Mouse (Mus musculus): ENCODE measurements around the gene L3mbtl1. TPM values are rescaled to one million over a fixed set of nuclear protein-coding genes. Genes with fewer than 3 reads are reported as not detected.
A peak's percentile ranks its signal among the peaks of the same experiment; 100 is the strongest.

L3mbtl1 gene
- polyA plus RNA-seq, 1 experiment from 2014 or later: 0.30 TPM

GRCm38 (mm10) chr2:162984381-162984780 lies 41.1 kb downstream of the L3mbtl1 start:
- Histone ChIP-seq H3K27ac (no peak overlapping the region), H3K9me3 (no peaks in the 10 kb centered on the region), H3K4me3 (no peak overlapping the region), H3K36me3 (no peaks in the 10 kb centered on the region), H3K4me1 (replicated peaks) (no peaks in the 10 kb centered on the region), H3K27me3 (ENCODE audit: insufficient read depth, poor library complexity, severe bottlenecking) (0 out of 2 replicates have a peak, but pooled peaks cover 6% of the 10 kb centered on the region)
- no peak for DNase-seq (ENCODE audit: low spot score)
- 87% methylated on average over 6 of the region's 6 CpGs for WGBS

GRCm38 (mm10) chr2:162985923-162986322 lies 42.7 kb downstream of the L3mbtl1 start:
- Histone ChIP-seq H3K4me3 (no peak overlapping the region), H3K27ac (no peak overlapping the region), H3K4me1 (replicated peaks) (no peaks in the 10 kb centered on the region), H3K9me3 (no peaks in the 10 kb centered on the region), H3K36me3 (no peaks in the 10 kb centered on the region), H3K27me3 (ENCODE audit: insufficient read depth, poor library complexity, severe bottlenecking) (0 out of 2 replicates have a peak, but pooled peaks cover 6% of the 10 kb centered on the region)
- WGBS: 80% methylated on average over 3 of the region's 3 CpGs
- no peak for DNase-seq (ENCODE audit: low spot score)

- DNase-seq (ENCODE audit: low spot score): no peak
- 85% methylated on average over 3 of the region's 3 CpGs for WGBS
These were observed 43.5 kb downstream of the L3mbtl1 start for GRCm38 (mm10) chr2:162986764-162987163.

GRCm38 (mm10) chr2:162987218-162987617 lies 43.9 kb downstream of the L3mbtl1 start, which contains the start of gene Sgk2:
Gene Sgk2, plus strand, starts transcription at chr2:162987330.
- WGBS: 66% methylated on average over 8 of the region's 8 CpGs
- H3K4me1 ChIP-seq (replicated peaks): 0 out of 2 replicates have a peak, but pooled peaks cover 5% of the 10 kb centered on the region
- H3K27ac ChIP-seq: no peak within 1 kb of the TSS
- no peak for DNase-seq (ENCODE audit: low spot score)
- H3K36me3 ChIP-seq: no peaks in the 10 kb centered on the region
- no peak within 1 kb of the TSS for H3K4me3 ChIP-seq
- no peaks in the 10 kb centered on the region for H3K9me3 ChIP-seq
- H3K27me3 ChIP-seq (ENCODE audit: insufficient read depth, poor library complexity, severe bottlenecking): 0 out of 2 replicates have a peak, but pooled peaks cover 6% of the 10 kb centered on the region

More at GRCm38 (mm10) chr2:162986764-162987163, 43.5 kb downstream of the L3mbtl1 start:
- 0 out of 2 replicates have a peak, but pooled peaks cover 6% of the 10 kb centered on the region for H3K27me3 ChIP-seq (ENCODE audit: insufficient read depth, poor library complexity, severe bottlenecking)
- no peaks in the 10 kb centered on the region for H3K36me3 ChIP-seq
- H3K27ac ChIP-seq: no peak overlapping the region
- no peaks in the 10 kb centered on the region for H3K9me3 ChIP-seq
- H3K4me1 ChIP-seq (replicated peaks): 0 out of 2 replicates have a peak, but pooled peaks cover 5% of the 10 kb centered on the region
- H3K4me3 ChIP-seq: no peak overlapping the region

DNA sequence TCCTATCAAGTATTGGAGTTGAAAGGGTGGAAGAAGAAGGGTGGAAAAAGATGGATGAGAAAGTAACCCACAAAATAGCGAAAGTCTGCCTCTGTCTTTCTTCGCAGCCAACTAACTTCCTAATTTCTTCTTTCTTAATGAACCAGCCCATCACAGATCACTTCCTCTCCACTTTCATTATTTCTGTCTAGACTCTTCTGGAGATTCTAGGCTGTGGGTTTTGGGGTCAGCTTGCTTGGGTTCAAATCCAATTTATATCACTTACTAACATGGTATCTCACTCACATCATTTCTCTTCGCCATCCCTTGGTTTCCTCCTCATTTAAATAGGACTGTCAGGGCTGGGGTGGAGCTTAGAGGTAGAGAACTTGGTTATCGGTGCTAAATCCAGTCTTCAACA lies 45.0 kb downstream of the L3mbtl1 start:
- no peak for DNase-seq (ENCODE audit: low spot score)
- 0 out of 2 replicates have a peak, but pooled peaks cover 5% of the 10 kb centered on the region for H3K4me1 ChIP-seq (replicated peaks)
- 0 out of 2 replicates have a peak, but pooled peaks cover 6% of the 10 kb centered on the region for H3K27me3 ChIP-seq (ENCODE audit: insufficient read depth, poor library complexity, severe bottlenecking)
- no peaks in the 10 kb centered on the region for H3K9me3 ChIP-seq
- H3K4me3 ChIP-seq: no peak overlapping the region
- no peaks in the 10 kb centered on the region for H3K36me3 ChIP-seq
- H3K27ac ChIP-seq: no peak overlapping the region
- WGBS: 86% methylated on average over 4 of the region's 4 CpGs

DNA sequence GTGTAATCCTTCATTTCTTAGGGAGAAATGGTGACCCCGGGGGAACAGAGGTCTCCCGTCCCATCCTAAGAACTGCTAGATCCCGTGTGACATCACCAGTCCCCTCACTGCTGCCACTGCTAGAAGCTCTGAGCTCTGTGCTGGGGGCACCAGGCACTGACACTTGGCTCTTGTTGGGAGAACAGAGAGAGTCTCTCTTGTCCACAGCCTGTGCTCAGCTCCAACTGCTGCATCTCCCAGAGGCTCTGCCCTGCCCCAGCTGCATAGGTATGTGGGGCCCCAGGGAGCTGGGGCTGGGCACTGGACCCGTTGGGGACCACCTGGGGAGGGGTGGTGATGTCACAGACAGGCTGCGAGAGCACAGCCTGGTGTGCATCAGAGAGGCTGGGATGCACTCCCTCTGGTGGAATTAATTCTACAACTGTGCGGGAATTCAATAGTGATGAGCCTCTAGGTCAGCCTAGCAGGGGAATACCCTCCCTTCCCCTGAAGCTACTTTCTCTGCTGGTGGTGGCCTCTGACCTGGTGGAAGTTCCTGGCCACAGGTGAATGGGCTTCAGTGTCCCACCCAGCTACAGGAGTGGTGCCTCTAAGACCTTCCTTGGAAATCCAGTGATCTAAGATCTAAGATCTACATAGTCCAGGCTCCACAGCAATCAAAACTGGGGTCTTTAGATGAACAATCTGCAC lies 48.3 kb downstream of the L3mbtl1 start:
- Histone ChIP-seq H3K9me3 (no peaks in the 10 kb centered on the region), H3K4me1 (replicated peaks) (0 out of 2 replicates have a peak, but pooled peaks cover 5% of the 10 kb centered on the region), H3K36me3 (no peaks in the 10 kb centered on the region), H3K4me3 (no peak overlapping the region), H3K27me3 (ENCODE audit: insufficient read depth, poor library complexity, severe bottlenecking) (0 out of 2 replicates have a peak, but pooled peaks cover 6% of the 10 kb centered on the region), H3K27ac (no peak overlapping the region; the same call in 1 of the 2 replicates)
- no peak for DNase-seq (ENCODE audit: low spot score)
- WGBS: 39% methylated on average over 6 of the region's 6 CpGs

- Histone ChIP-seq H3K27me3 (ENCODE audit: insufficient read depth, poor library complexity, severe bottlenecking) (0 out of 2 replicates have a peak, but pooled peaks cover 3% of the 10 kb centered on the region), H3K4me3 (no peak overlapping the region), H3K4me1 (replicated peaks) (0 out of 2 replicates have a peak, but pooled peaks cover 5% of the 10 kb centered on the region), H3K9me3 (no peaks in the 10 kb centered on the region), H3K27ac (no peak overlapping the region), H3K36me3 (no peaks in the 10 kb centered on the region)
- no peak for DNase-seq (ENCODE audit: low spot score)
These were observed 48.8 kb downstream of the L3mbtl1 start for GRCm38 (mm10) chr2:162992084-162992437.

- 79% methylated on average over 9 of the region's 9 CpGs for WGBS
- H3K9me3 ChIP-seq: no peaks in the 10 kb centered on the region
- no peaks in the 10 kb centered on the region for H3K36me3 ChIP-seq
- no peak overlapping the region for H3K27ac ChIP-seq
- no peaks in the 10 kb centered on the region for H3K27me3 ChIP-seq (ENCODE audit: insufficient read depth, poor library complexity, severe bottlenecking)
- H3K4me1 ChIP-seq (replicated peaks): peaks cover 5% of the 10 kb centered on the region; the same call in 1 of the 2 replicates
- no peak for DNase-seq (ENCODE audit: low spot score)
- H3K4me3 ChIP-seq: no peak overlapping the region
These were observed 50.8 kb downstream of the L3mbtl1 start for GRCm38 (mm10) chr2:162993881-162994616.

GRCm38 (mm10) chr2:162998528-162999230 lies 55.4 kb downstream of the L3mbtl1 start:
- Histone ChIP-seq H3K9me3 (no peaks in the 10 kb centered on the region), H3K27me3 (ENCODE audit: insufficient read depth, poor library complexity, severe bottlenecking) (no peaks in the 10 kb centered on the region), H3K36me3 (no peaks in the 10 kb centered on the region), H3K4me3 (peak overlapping the region; percentile 39), H3K27ac (no peak overlapping the region), H3K4me1 (replicated peaks) (no peaks in the 10 kb centered on the region; the same call in 1 of the 2 replicates)
- DNase-seq (ENCODE audit: low spot score): peak; percentile 73
- WGBS: 26% methylated on average over 18 of the region's 18 CpGs

GRCm38 (mm10) chr2:162999744-163000143 lies 56.5 kb downstream of the L3mbtl1 start:
- WGBS: 29% methylated on average over 3 of the region's 3 CpGs
- peak; percentile 42 for DNase-seq (ENCODE audit: low spot score)
- Histone ChIP-seq H3K4me1 (replicated peaks) (no peaks in the 10 kb centered on the region; the same call in 1 of the 2 replicates), H3K9me3 (no peaks in the 10 kb centered on the region), H3K36me3 (no peaks in the 10 kb centered on the region), H3K27me3 (ENCODE audit: insufficient read depth, poor library complexity, severe bottlenecking) (no peaks in the 10 kb centered on the region), H3K27ac (no peak overlapping the region), H3K4me3 (no peak overlapping the region)

DNA sequence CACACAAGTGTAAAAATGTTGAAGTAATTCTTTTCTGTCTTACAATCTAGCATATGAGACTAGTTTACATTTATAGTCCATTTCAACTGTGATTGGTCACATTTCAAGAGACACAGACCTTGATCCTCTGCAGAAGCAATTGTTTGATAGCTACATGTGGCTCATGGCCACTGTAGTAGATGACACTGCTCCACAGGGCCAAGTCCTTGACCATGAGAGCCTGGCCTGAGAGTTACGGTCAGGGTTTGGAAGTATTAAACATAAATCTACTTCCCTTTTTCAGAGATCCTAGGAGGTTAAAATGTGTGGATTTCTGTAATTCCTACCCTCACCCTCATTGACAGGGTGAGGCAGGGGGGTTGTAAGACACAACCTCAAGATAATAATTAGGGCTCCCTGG lies 57.8 kb downstream of the L3mbtl1 start:
- DNase-seq (ENCODE audit: low spot score): no peak
- Histone ChIP-seq H3K27me3 (ENCODE audit: insufficient read depth, poor library complexity, severe bottlenecking) (no peaks in the 10 kb centered on the region), H3K9me3 (no peaks in the 10 kb centered on the region), H3K36me3 (no peaks in the 10 kb centered on the region), H3K4me3 (no peak overlapping the region), H3K27ac (no peak overlapping the region), H3K4me1 (replicated peaks) (no peaks in the 10 kb centered on the region; the same call in 1 of the 2 replicates)
- WGBS: 96% methylated on average over 1 of the region's 1 CpGs

GRCm38 (mm10) chr2:163007299-163007698 lies 64.0 kb downstream of the L3mbtl1 start:
- Histone ChIP-seq H3K27me3 (ENCODE audit: insufficient read depth, poor library complexity, severe bottlenecking) (no peaks in the 10 kb centered on the region), H3K4me1 (replicated peaks) (no peaks in the 10 kb centered on the region), H3K4me3 (no peak overlapping the region), H3K36me3 (no peaks in the 10 kb centered on the region), H3K27ac (no peak overlapping the region), H3K9me3 (no peaks in the 10 kb centered on the region)
- DNase-seq (ENCODE audit: low spot score): no peak
- 85% methylated on average over 4 of the region's 4 CpGs for WGBS
